Mouse (Mus musculus): ENCODE data around the gene Il5. TPM values are rescaled to one million over a fixed set of nuclear protein-coding genes. Genes with fewer than 3 reads are reported as not detected.

Il5 gene
- total and polyA plus RNA-seq, 3 experiments: 0.11 TPM; not detected in 2

DNA sequence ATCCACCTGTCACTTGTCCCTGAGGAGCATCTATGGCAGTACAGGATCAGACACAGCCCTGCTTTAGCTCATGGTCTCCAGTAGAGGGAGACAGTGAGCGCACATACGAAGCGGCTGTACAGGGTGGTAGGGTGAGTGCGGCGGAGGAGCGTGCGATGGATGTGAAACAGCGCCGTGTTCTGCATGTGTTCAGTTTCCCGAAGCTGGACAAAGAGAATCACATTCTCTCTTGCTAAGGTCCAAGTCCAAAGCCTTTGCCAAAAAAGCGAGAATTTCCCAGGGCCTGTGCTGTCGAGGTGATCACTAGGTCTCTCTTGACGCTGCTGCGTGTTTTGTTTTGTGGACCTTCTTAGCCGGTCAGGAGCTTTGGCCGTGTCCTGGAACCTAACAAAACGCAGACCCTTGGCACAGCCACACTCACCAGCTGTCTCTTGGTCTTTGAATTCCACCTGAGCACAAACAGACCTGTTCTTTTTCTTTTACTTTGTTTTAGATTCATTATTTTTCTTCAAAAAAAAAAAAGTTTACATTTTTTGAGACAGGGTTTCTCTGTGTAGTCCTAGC lies 15.2 kb downstream of the Il5 start:
- ATAC-seq (ENCODE audit: extremely low read depth, insufficient number of reproducible peaks, low FRiP score, poor library complexity, severe bottlenecking) (peak; percentile 22; the same call in 1 of the 2 replicates), DNase-seq (ENCODE audit: low spot score) (peak; percentile 60)
- H3K27me3 ChIP-seq (ENCODE audit: insufficient read depth, low read length): peaks cover 1% of the 10 kb centered on the region; the same call in 1 of the 2 replicates
- TF ChIP-seq CTCF (IDR thresholded peaks at IDR 0.05; ENCODE audit: low read depth, low read length): peak; percentile 94
- no peak for TF ChIP-seq GATA1 (IDR thresholded peaks at IDR 0.05; ENCODE audit: borderline replicate concordance, low read length)
- TF ChIP-seq GATA2 (IDR thresholded peaks at IDR 0.05; ENCODE audit: borderline replicate concordance, low read depth, low read length): no peak
- TF ChIP-seq TAL1 (conservative IDR thresholded peaks at IDR 0.05; ENCODE audit: low read depth, low read length): no peak
- H3K4me3 ChIP-seq (ENCODE audit: low read depth, low read length): no peak overlapping the region
- no peaks in the 10 kb centered on the region for H3K9me3 ChIP-seq (replicated peaks)
- H3K4me1 ChIP-seq (ENCODE audit: insufficient read depth, low read depth, low read length): peaks cover 26% of the 10 kb centered on the region
- H3K36me3 ChIP-seq (replicated peaks): no peaks in the 10 kb centered on the region

DNA sequence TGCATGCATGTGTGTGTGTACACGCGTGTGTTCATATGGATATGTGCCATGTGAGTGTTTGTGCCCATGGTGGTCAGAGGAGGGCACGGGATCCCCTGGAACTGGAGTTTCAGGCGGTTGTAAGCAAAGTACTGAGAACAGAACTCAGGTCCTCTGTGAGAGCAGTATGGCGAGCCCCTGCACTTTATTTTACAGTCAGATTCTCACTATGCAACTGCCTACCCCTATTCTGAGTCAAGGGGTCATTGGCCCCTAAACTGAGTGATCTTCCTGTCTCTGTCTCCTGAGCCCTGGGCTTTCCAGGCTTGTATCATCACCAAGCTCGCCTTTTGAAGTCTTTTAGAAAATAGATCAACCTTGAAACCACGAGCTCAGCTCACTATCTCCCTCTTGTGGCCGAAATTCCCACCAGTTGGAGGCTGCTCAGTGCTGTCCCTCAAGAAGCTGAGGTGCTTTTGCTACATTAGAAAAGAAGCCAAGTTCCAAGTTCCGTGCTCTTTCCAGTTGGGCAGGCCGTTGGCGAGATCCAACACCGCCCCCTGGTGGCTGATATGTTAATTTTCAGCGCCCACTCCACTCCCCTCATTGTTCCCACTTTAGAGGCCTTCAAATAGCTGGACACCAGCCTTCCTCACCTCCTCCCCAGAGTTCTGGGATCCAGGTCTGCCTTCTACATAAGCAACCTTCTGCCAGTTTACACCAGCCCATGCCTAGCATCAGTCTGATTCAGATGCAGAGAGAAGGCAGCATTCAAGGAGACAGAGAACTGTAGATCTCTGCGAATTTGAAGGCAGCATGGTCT lies 16.4 kb downstream of the Il5 start:
- H3K4me3 ChIP-seq (ENCODE audit: low read depth, low read length): no peak overlapping the region
- peaks cover 22% of the 10 kb centered on the region for H3K4me1 ChIP-seq (ENCODE audit: insufficient read depth, low read depth, low read length)
- ATAC-seq (ENCODE audit: extremely low read depth, insufficient number of reproducible peaks, low FRiP score, poor library complexity, severe bottlenecking) (0 out of 2 replicates have a peak, but pooled peaks have one; percentile 28), DNase-seq (ENCODE audit: low spot score) (peak; percentile 33)
- no peaks in the 10 kb centered on the region for H3K9me3 ChIP-seq (replicated peaks)
- no peaks in the 10 kb centered on the region for H3K27me3 ChIP-seq (ENCODE audit: insufficient read depth, low read length)
- H3K36me3 ChIP-seq (replicated peaks): no peaks in the 10 kb centered on the region
- TF ChIP-seq CTCF (IDR thresholded peaks at IDR 0.05; ENCODE audit: low read depth, low read length): peak; percentile 65
- TF ChIP-seq TAL1 (conservative IDR thresholded peaks at IDR 0.05; ENCODE audit: low read depth, low read length): no peak

DNA sequence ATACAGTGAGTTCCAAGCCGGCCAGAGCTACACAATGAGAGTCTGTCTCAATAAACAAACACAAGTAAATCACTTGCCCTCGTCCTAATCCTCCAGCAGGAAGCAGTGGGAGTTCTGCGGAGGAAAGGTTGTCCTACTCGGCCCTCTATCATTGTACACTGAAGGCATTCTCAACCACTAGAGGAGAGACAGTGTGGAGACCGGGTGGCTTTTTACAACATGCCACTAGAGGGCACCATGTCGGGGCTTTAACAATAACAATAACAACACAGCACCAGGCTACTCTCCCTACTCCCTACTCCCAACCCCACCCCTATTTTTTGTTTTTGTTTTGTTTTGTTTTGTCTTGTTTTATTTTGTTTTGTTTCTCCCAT lies 17.0 kb downstream of the Il5 start:
- peaks cover 21% of the 10 kb centered on the region for H3K4me1 ChIP-seq (ENCODE audit: insufficient read depth, low read depth, low read length)
- peaks cover 5% of the 10 kb centered on the region; the same call in 1 of the 2 replicates for H3K27me3 ChIP-seq (ENCODE audit: insufficient read depth, low read length)
- DNase-seq (ENCODE audit: low spot score): peak; percentile 47
- no peaks in the 10 kb centered on the region for H3K36me3 ChIP-seq (replicated peaks)
- peak; percentile 40; the same call in 1 of the 2 replicates for ATAC-seq (ENCODE audit: extremely low read depth, insufficient number of reproducible peaks, low FRiP score, poor library complexity, severe bottlenecking)
- TF ChIP-seq TAL1 (conservative IDR thresholded peaks at IDR 0.05; ENCODE audit: low read depth, low read length): no peak
- no peak; the same call in 1 of the 2 replicates for TF ChIP-seq CTCF (IDR thresholded peaks at IDR 0.05; ENCODE audit: low read depth, low read length)
- TF ChIP-seq POLR2AphosphoS5 (IDR thresholded peaks at IDR 0.05; ENCODE audit: insufficient replicate concordance, low read depth, low read length): no peak
- no peak for TF ChIP-seq GATA1 (IDR thresholded peaks at IDR 0.05; ENCODE audit: borderline replicate concordance, low read length)
- TF ChIP-seq GATA2 (IDR thresholded peaks at IDR 0.05; ENCODE audit: borderline replicate concordance, low read depth, low read length): no peak
- H3K9me3 ChIP-seq (replicated peaks): no peaks in the 10 kb centered on the region
- no peak overlapping the region for H3K4me3 ChIP-seq (ENCODE audit: low read depth, low read length)

DNA sequence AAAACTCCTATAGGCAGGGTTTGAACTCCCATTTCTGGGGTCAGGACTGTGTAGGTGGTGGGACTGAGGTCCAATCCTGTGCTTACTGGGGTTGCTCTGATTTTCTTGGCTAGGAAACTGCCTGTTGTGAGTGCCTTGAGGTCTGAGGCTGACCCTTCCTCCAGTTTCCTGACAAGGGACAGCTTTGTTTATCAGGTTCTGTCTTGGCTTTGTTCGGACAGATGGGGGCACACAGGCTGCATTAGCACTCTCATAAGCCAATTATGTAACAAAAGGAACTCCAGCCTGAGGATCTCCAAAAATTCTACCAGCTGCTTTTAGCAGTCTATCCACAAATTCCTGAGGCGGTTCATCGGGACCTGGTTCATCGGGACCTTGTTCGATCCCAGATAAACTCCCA lies 21.8 kb downstream of the Il5 start:
- H3K36me3 ChIP-seq (replicated peaks): no peaks in the 10 kb centered on the region
- TF ChIP-seq POLR2AphosphoS5 (IDR thresholded peaks at IDR 0.05; ENCODE audit: insufficient replicate concordance, low read depth, low read length) (no peak), GATA2 (IDR thresholded peaks at IDR 0.05; ENCODE audit: borderline replicate concordance, low read depth, low read length) (no peak), CTCF (IDR thresholded peaks at IDR 0.05; ENCODE audit: low read depth, low read length) (no peak), TAL1 (conservative IDR thresholded peaks at IDR 0.05; ENCODE audit: low read depth, low read length) (no peak)

DNA sequence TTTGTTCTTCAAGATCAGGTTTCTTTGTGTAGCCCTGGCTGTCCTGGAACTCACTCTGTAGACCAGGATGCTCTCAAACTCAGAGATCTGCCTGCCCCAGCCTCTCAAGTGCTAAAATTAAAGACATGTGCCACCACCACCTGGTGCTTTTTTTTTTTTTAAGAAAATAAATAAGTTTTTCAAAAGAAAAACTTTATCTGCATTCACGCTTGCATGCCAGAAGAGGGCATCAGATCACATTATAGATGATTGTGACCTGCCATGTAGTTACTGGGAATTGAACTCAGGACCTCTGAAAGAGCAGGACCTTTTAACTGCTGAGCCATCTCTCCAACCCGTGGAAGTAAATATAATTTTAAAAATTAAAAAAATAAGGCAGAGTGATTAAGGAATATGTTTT lies 24.7 kb downstream of the Il5 start:
- TF ChIP-seq TAL1 (conservative IDR thresholded peaks at IDR 0.05; ENCODE audit: low read depth, low read length): no peak
- TF ChIP-seq CTCF (IDR thresholded peaks at IDR 0.05; ENCODE audit: low read depth, low read length): no peak
- TF ChIP-seq POLR2AphosphoS5 (IDR thresholded peaks at IDR 0.05; ENCODE audit: insufficient replicate concordance, low read depth, low read length): no peak
- no peak for TF ChIP-seq GATA1 (IDR thresholded peaks at IDR 0.05; ENCODE audit: borderline replicate concordance, low read length)
- no peak for TF ChIP-seq GATA2 (IDR thresholded peaks at IDR 0.05; ENCODE audit: borderline replicate concordance, low read depth, low read length)
- Histone ChIP-seq H3K9me3 (replicated peaks) (no peaks in the 10 kb centered on the region), H3K4me3 (ENCODE audit: low read depth, low read length) (no peak overlapping the region), H3K36me3 (replicated peaks) (no peaks in the 10 kb centered on the region), H3K4me1 (ENCODE audit: insufficient read depth, low read depth, low read length) (no peaks in the 10 kb centered on the region), H3K27me3 (ENCODE audit: insufficient read depth, low read length) (peaks cover 27% of the 10 kb centered on the region)
- no peak for DNase-seq (ENCODE audit: low spot score)
- ATAC-seq (ENCODE audit: extremely low read depth, insufficient number of reproducible peaks, low FRiP score, poor library complexity, severe bottlenecking): no peak

More for the DNA sequence above, 21.8 kb downstream of the Il5 start:
- no peaks in the 10 kb centered on the region for H3K9me3 ChIP-seq (replicated peaks)
- H3K4me3 ChIP-seq (ENCODE audit: low read depth, low read length): no peak overlapping the region
- no peak for ATAC-seq (ENCODE audit: extremely low read depth, insufficient number of reproducible peaks, low FRiP score, poor library complexity, severe bottlenecking)
- H3K4me1 ChIP-seq (ENCODE audit: insufficient read depth, low read depth, low read length): peaks cover 7% of the 10 kb centered on the region
- no peak for DNase-seq (ENCODE audit: low spot score)
- peaks cover 24% of the 10 kb centered on the region for H3K27me3 ChIP-seq (ENCODE audit: insufficient read depth, low read length)

DNA sequence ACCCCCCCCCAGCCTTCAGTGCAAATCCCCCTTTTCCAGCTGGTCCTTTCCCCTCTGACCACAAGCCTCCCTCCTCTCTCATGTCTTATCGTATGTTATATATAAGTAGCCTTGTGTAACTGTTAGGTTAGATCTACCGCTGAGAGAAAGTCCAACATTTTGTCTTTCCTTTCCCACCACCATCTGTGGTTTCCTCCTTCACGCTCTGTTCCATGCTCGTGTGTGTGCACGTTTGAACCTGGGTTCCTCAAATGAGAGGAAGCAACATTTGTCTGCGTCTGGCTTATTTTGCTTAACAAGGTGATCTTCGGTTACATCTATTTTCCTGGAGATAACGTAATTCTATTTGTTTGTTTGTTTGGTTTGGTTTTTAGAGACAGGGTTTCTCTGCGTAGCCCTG lies 27.4 kb downstream of the Il5 start:
- H3K4me1 ChIP-seq (ENCODE audit: insufficient read depth, low read depth, low read length): no peaks in the 10 kb centered on the region
- no peak for DNase-seq (ENCODE audit: low spot score)
- ATAC-seq (ENCODE audit: extremely low read depth, insufficient number of reproducible peaks, low FRiP score, poor library complexity, severe bottlenecking): no peak
- H3K27me3 ChIP-seq (ENCODE audit: insufficient read depth, low read length): peaks cover 25% of the 10 kb centered on the region
- 0 out of 2 replicates have a peak, but pooled peaks cover 3% of the 10 kb centered on the region for H3K9me3 ChIP-seq (replicated peaks)
- H3K36me3 ChIP-seq (replicated peaks): no peaks in the 10 kb centered on the region
- no peak overlapping the region for H3K4me3 ChIP-seq (ENCODE audit: low read depth, low read length)
- TF ChIP-seq GATA1 (IDR thresholded peaks at IDR 0.05; ENCODE audit: borderline replicate concordance, low read length): no peak
- TF ChIP-seq TAL1 (conservative IDR thresholded peaks at IDR 0.05; ENCODE audit: low read depth, low read length): no peak
- no peak for TF ChIP-seq GATA2 (IDR thresholded peaks at IDR 0.05; ENCODE audit: borderline replicate concordance, low read depth, low read length)
- TF ChIP-seq CTCF (IDR thresholded peaks at IDR 0.05; ENCODE audit: low read depth, low read length): no peak
- no peak for TF ChIP-seq POLR2AphosphoS5 (IDR thresholded peaks at IDR 0.05; ENCODE audit: insufficient replicate concordance, low read depth, low read length)
